Mouse (Mus musculus) forebrain, embryonic 11.5 days (tissue): Measurements from ENCODE around the gene Nadk2. TPM values are rescaled to one million over a fixed set of nuclear protein-coding genes. Genes with fewer than 3 reads are reported as not detected.

Source experiments
- polyA plus RNA-seq: library from polyadenylated mRNA; unstranded; fragments of >200 nt; fragmentation: Nextera tagmentation; extraction: Ambion mirVana; gene quantifications from 2 replicates; pipeline ENCODE4 v1.2.1, GENCODE M21; 2014

Gene Nadk2
- polyA plus RNA-seq, 1 experiment from 2014 or later: 38.2 TPM

Other genes starting within 250 kb of the Nadk2 start
- gene Ranbp3l, start 103.3 kb upstream of the Nadk2 start, polyA plus RNA-seq: 0.76 and 1.9 TPM in 2 replicates
- 3.1 and 3.8 TPM in 2 replicates for gene Lmbrd2, start 69.3 kb downstream of the Nadk2 start, polyA plus RNA-seq
- gene Skp2, start 84.2 kb downstream of the Nadk2 start, polyA plus RNA-seq: 142 and 153 TPM in 2 replicates
- not detected in 2 replicates for gene Ugt3a1, start 205.6 kb downstream of the Nadk2 start, polyA plus RNA-seq